Mouse (Mus musculus) cerebellum, adult 2 months (tissue): ENCODE measurements around the gene Anxa2. TPM values are rescaled to one million over a fixed set of nuclear protein-coding genes. Genes with fewer than 3 reads are reported as not detected.
A peak's percentile ranks its signal among the peaks of the same experiment; 100 is the strongest.

Experiments
- DNase-seq, 2 experiments: peaks; one replicate each; pipeline ENCODE4 v3.0.0; 2021
- H3K27ac ChIP-seq: fragments of 200-500 bp; 2 replicates; pipeline ENCODE4 v1.5.1; 2012; ENCODE audit warnings: low read length, control low read depth, inconsistent platforms; ENCODE audit not compliant: insufficient read depth
- H3K27me3 ChIP-seq: fragments of 200-500 bp; 2 replicates; pipeline ENCODE4 v1.6.1; 2012; ENCODE audit warnings: inconsistent platforms, mild to moderate bottlenecking, low read length, moderate library complexity; ENCODE audit not compliant: control insufficient read depth, insufficient read depth
- H3K4me1 ChIP-seq: fragments of 200-500 bp; 2 replicates; pipeline ENCODE4 v1.6.1; 2011; ENCODE audit warnings: low read length; ENCODE audit not compliant: control insufficient read depth, insufficient read depth
- H3K4me3 ChIP-seq: fragments of 200-500 bp; replicated peaks from 2 replicates; pipeline ENCODE3; 2011; ENCODE audit warnings: mild to moderate bottlenecking, low read depth, low read length, control low read depth; ENCODE audit not compliant: insufficient read depth
- CTCF ChIP-seq: fragments of 200-500 bp; IDR thresholded peaks from 2 replicates; pipeline ENCODE4 v1.5.1; 2011; ENCODE audit warnings: low read depth, mild to moderate bottlenecking, control low read depth, low read length, moderate library complexity, borderline replicate concordance; ENCODE audit not compliant: insufficient read depth
- POLR2A ChIP-seq: fragments of 200-500 bp; IDR thresholded peaks from 2 replicates; pipeline ENCODE4 v1.6.1; 2011; ENCODE audit warnings: low read length, control low read depth, borderline replicate concordance; ENCODE audit not compliant: insufficient read depth
- WGBS: fragments of 180-500 bp; shearing (Covaris S2); methylation state at CpG from one replicate; pipeline ENCODE4 v1.1.7; 2018; 5-methylcytosine and 5-hydroxymethylcytosine counted together
- polyA plus RNA-seq: library from polyadenylated mRNA; depleted of rRNA; stranded (reverse); fragments of >200 nt; gene quantifications from 2 replicates; pipeline ENCODE4 v1.2.3, GENCODE M21; 2012

The Anxa2 gene
- polyA plus RNA-seq, 1 experiment, result 27.8 TPM

GRCm38 (mm10) chr9:69439805-69440357 lies 13.5 kb upstream of the Anxa2 start:
- no peak overlapping the region for H3K27ac ChIP-seq
- no peaks in the 10 kb centered on the region for H3K27me3 ChIP-seq
- no peak overlapping the region for H3K4me3 ChIP-seq
- WGBS, result 27% methylated on average over 7 of the region's 7 CpGs
- TF ChIP-seq CTCF, result no peak
- TF ChIP-seq POLR2A, result no peak
- no peak for DNase-seq
- H3K4me1 ChIP-seq, result no peaks in the 10 kb centered on the region

DNA sequence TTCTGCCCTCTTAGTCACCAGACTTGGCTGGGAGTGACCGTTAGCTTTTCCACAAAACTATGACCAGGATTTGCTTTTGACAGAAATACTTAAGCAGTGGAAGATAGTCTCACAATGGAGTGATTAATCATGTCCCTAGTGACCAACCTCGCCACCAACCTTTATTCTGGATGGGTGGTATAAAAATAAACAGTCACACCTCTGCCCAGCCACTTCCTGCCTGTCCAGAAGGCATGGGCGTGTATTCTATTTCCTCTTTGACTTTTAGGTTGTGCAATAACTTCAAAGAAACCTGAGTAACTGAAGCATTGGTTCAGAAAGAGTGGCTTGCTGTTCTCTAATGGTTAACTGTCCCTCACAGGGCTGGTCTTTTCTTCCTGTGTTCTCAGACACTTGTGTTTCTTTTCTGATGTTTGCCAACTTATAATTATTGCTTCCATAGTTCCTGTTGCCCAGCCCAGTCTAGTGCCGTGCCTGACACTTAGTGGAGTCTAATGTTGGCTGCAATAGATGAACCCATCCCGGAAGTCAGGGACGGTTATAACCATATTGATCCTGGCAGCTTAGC lies 10.9 kb upstream of the Anxa2 start:
- H3K4me3 ChIP-seq, result no peak overlapping the region
- no peak for DNase-seq
- no peaks in the 10 kb centered on the region for H3K27me3 ChIP-seq
- 74% methylated on average over 6 of the region's 6 CpGs for WGBS
- no peak overlapping the region for H3K27ac ChIP-seq
- no peaks in the 10 kb centered on the region for H3K4me1 ChIP-seq
- TF ChIP-seq CTCF (no peak), POLR2A (no peak)

DNA sequence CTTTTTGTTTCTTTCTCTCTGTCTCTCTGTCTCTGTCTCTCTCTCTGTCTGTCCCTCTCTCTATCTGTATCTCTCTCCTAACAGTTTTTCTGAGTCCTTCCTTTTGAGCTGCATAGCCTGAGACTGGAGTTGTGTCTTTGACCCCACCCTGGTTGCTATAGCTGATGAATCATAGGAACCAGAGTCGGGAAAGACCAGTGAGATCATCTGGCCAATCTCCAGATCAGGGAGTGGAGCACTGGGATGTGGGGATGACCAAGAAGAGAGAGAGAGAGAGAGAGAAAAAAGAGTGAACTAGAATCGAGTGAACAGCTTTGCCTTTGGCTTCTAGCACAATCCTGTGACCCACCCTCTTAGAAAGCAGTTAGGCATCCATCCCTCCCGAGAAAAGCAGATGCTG lies 10.2 kb upstream of the Anxa2 start:
- Histone ChIP-seq H3K27ac (no peak overlapping the region), H3K4me3 (no peak overlapping the region), H3K27me3 (no peaks in the 10 kb centered on the region), H3K4me1 (no peaks in the 10 kb centered on the region)
- TF ChIP-seq POLR2A (no peak), CTCF (no peak)
- no peak for DNase-seq
- 34% methylated on average over 3 of the region's 3 CpGs for WGBS

DNA sequence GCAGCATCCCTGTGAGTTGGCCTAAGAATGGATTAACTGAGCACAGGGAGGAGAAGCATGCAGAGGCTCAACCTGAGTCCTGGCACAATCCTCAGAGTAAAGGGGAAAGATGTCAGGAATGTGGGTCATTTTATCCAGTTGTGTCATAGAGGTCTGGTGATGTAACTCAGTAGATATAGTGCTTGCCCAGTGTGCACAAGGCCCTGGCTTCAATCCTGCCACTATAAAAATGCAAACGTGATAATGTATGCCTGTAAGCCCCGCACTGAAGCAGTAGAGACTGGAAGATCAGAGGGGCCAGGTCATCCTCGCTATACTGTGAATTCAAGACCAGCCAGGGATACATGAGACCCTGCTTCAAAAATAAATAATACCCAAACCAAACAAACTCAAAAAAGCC lies 4.6 kb upstream of the Anxa2 start:
- no peak for DNase-seq
- Histone ChIP-seq H3K4me1 (no peaks in the 10 kb centered on the region), H3K27ac (no peak overlapping the region), H3K27me3 (no peaks in the 10 kb centered on the region), H3K4me3 (no peak overlapping the region)
- 81% methylated on average over 3 of the region's 3 CpGs for WGBS
- TF ChIP-seq POLR2A, result no peak

DNA sequence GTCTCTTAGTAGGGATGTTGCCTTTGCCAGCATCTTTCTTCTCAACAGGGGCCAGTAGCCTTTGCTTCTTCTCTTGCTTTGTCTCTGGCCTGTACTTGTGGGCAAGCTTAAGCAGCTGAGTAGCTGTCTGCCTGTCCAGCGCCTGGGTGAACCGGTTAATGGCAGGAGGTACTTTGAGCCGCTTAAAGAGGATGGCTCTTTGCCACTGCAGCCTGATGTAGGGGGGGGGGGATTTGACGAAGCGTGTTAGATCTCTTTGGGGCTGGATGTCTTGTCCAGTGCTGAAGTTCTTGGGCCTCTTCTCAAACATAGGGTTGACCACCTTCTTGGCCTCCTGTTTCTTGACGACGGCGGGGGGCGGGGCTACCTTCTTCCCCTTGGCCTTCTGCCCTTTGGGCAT lies 2.8 kb upstream of the Anxa2 start:
- Histone ChIP-seq H3K4me1 (no peaks in the 10 kb centered on the region), H3K27ac (no peak overlapping the region), H3K27me3 (no peaks in the 10 kb centered on the region), H3K4me3 (no peak overlapping the region)
- no peak for TF ChIP-seq CTCF
- 41% methylated on average over 9 of the region's 9 CpGs for WGBS
- DNase-seq, result no peak

DNA sequence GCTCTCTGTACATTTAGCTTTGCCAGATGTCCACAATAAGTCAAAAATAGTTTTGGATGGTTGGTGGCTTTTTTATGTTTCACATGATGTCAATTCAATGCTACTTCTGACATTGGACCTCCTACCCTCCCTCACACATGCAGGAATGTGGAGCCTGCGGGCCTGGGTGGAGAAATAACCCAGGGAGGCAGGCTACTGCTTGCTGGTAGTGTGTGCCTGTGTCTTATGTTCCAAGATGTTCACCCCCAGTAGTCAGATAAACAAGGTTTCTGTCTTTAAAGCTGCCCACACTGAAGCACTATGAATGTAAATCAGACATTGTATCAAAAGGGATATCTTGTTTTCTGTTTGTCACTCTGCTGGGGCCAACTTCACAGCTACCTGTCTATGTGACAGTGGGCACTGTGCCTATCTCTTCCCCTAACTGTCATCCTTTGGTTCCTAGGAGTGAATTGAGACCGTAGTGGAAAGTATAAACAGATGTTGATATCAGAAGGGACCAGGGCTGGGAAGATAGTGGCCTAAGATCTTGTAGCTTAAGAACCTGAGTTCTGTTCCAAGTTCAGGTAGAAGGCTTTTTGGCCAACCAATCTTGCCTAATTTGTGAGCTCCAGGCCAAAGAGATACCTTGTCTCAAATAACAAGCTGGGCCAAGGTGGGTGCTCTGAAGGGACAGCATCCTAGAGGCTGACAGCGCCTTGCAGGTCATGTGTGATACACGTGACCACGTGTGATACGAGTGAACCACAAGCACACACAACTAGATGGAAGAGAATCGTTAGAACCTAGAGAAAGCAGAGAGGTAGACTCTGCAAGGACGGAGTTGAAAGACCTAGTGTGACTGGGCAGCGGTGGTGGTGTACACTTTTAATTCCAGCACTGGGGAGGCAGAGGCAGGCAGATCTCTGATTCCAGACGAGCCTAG lies 1.3 kb upstream of the Anxa2 start:
- no peaks in the 10 kb centered on the region for H3K4me1 ChIP-seq
- no peak overlapping the region for H3K27ac ChIP-seq
- H3K27me3 ChIP-seq, result no peaks in the 10 kb centered on the region
- no peak for DNase-seq
- TF ChIP-seq CTCF (no peak), POLR2A (no peak)
- H3K4me3 ChIP-seq, result no peak overlapping the region
- WGBS, result 97% methylated on average over 10 of the region's 10 CpGs

GRCm38 (mm10) chr9:69453901-69454666 lies 664 bp downstream of the Anxa2 start:
- Histone ChIP-seq H3K27ac (no peak overlapping the region), H3K27me3 (no peaks in the 10 kb centered on the region), H3K4me3 (peak overlapping the region; percentile 14), H3K4me1 (no peaks in the 10 kb centered on the region; the same call in 1 of the 2 replicates)
- no peak for DNase-seq
- no peak for TF ChIP-seq CTCF
- TF ChIP-seq POLR2A, result no peak
- WGBS, result 30% methylated on average over 32 of the region's 32 CpGs
